Mouse (Mus musculus): ENCODE results near the gene Gm43191.

DNA sequence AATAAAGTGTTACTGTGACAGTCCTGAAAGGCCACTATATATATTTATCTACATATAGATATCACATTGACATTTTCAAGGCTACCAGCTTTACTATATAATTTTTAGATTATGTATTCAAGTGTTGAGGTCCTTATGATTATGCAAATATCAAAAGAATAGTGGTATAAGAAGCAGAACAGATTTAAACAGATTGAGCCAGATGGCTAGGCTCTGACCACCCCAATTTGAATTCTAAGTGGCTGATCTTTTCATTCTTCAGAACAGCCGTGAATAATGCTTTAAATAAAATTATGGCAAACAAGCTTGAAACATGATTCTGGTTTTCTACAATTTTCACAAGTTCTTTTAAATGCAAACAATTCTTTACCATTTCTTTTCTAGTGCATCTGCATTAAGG lies 49.6 kb downstream of the Gm43191 start:
- no peak for TF ChIP-seq CTCF (IDR thresholded peaks at IDR 0.05 in 2 of 3, conservative IDR thresholded peaks at IDR 0.05 in 1 of 3; ENCODE audit: control insufficient read depth in 1 of 3, insufficient read depth in 1 of 3, low read depth in 2 of 3, low read length in 3 of 3, poor library complexity in 1 of 3, severe bottlenecking in 1 of 3)
- no peak for TF ChIP-seq POLR2A (IDR thresholded peaks at IDR 0.05; ENCODE audit: control insufficient read depth in 1 of 2, insufficient read depth in 1 of 2, low read depth in 1 of 2, low read length in 2 of 2, poor library complexity in 1 of 2)
- no peak for TF ChIP-seq EP300 (IDR thresholded peaks at IDR 0.05; ENCODE audit: low read depth in 1 of 2, low read length in 2 of 2)

Data from MEL (cell line).